ENCODE assay signal across 8 mouse cellular contexts in the genomic region with DNA sequence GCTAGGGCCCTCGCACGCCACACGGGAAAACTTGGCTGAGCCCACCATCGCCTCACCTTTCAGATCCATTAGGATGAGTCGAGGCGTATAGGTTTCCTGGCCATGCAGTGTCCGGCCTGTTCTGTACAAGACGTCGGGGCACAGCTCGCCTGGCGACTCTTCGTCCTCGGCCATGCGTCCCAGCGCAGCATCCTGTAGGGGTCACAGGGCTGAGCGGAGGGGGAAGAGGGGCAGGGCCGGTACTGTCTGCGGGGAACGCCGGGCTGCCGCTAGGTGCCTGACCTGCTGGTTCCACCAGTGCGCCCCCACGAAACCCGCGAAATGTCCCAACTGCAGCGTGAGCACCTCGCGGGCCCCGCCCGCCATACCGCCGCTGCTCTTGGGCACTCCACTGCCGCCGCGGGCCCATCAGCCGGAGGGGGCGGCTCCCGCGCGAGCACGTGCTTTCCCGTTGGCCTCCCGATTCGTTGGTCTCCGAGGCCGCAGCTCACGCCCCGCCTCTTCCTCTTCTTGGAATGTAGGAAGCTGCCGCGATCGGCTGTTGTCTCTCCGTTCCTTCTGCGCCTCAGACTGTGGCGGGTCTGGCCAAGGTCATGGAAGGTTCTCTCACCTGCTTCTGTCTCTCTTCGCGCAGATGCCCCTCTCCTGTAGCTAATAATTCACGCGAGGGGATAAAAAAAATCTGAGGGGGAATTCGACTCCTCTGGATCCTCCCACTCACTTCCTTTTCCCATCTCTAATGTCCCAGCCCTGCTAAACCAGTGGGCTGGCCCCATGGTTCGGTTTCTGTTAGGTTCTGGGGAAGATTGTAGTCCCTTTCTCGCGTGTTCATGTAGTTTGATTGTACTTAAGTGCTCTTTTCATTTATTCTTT. TPM values are rescaled to one million over a fixed set of nuclear protein-coding genes. Genes with fewer than 3 reads are reported as not detected.
DNase-seq lines count a peak whose midpoint lies in the region; ATAC-seq lines count a peak whose summit lies in the region.

Gene Msto1, minus strand, starts transcription at position 489 of the 873 bp plus-strand sequence.

- H3K27me3 ChIP-seq in hindbrain, embryonic 12.5 days, result no peaks in the 10 kb centered on the region

- WGBS in hindbrain, embryonic 12.5 days, result under 1% methylated on average over 61 of the region's 62 CpGs

- H3K36me3 ChIP-seq in hindbrain, embryonic 12.5 days, result peaks cover 36% of the 10 kb centered on the region

- DNase-seq in Muller cell, postnatal 12 days (ENCODE audit: inconsistent ontology term), result peak; percentile 95
- peak; percentile 92 for DNase-seq in cerebellum, adult 9-11 months
- peak; percentile 86 to 92 for DNase-seq in frontal cortex, postnatal 10 days (ENCODE audit: low spot score in 2 of 2)
- peak; percentile 89 to 94 for DNase-seq in layer of hippocampus, postnatal 14 days (ENCODE audit: low spot score in 2 of 2)
- peak; percentile 93 for DNase-seq in lung, postnatal 14 days
- peak; percentile 62 for DNase-seq in retina, adult 2 months (ENCODE audit: low read depth, low spot score)
- peak; percentile 93 to 95 for DNase-seq in thymus, postnatal 36 days

- peak within 1 kb of the TSS; percentile 74 for H3K9ac ChIP-seq in hindbrain, embryonic 12.5 days

- ATAC-seq in hindbrain, embryonic 12.5 days (ENCODE audit: low FRiP score), result peak; percentile 98

- peaks cover 13% of the 10 kb centered on the region for H3K4me1 ChIP-seq in hindbrain, embryonic 12.5 days

- H3K27ac ChIP-seq in hindbrain, embryonic 12.5 days, result peak within 1 kb of the TSS; percentile 89

- H3K9me3 ChIP-seq in hindbrain, embryonic 12.5 days (replicated peaks), result no peaks in the 10 kb centered on the region

- peak within 1 kb of the TSS; percentile 85 for H3K4me2 ChIP-seq in hindbrain, embryonic 12.5 days (replicated peaks)

- peak within 1 kb of the TSS; percentile 74 for H3K4me3 ChIP-seq in hindbrain, embryonic 12.5 days

RNA-seq across cellular contexts. Expression of gene Msto1, which starts in this region (rescaled TPM):
- 40.8 and 42.0 TPM in 2 replicates for polyA plus RNA-seq in hindbrain, embryonic 12.5 days (2016; fragmentation: Nextera tagmentation; extraction: Ambion mirVana)
- 10 to 100 TPM; 25.5 to 28.4 TPM for total RNA-seq in layer of hippocampus, postnatal 14 days (2021)

Comparison
In these comparisons a context has a peak if more than half of its experiments do, and no peak if none do; other contexts are left out.
1. Peak in every context shown above with its lines: DNase-seq, ATAC-seq, H3K4me3 ChIP-seq and H3K27ac ChIP-seq.